Mouse (Mus musculus): Measurements from ENCODE around the gene Rab11fip5. TPM values are rescaled to one million over a fixed set of nuclear protein-coding genes. Genes with fewer than 3 reads are reported as not detected.

Rab11fip5 gene
- polyA plus RNA-seq, 1 experiment, result 13.5 TPM

DNA sequence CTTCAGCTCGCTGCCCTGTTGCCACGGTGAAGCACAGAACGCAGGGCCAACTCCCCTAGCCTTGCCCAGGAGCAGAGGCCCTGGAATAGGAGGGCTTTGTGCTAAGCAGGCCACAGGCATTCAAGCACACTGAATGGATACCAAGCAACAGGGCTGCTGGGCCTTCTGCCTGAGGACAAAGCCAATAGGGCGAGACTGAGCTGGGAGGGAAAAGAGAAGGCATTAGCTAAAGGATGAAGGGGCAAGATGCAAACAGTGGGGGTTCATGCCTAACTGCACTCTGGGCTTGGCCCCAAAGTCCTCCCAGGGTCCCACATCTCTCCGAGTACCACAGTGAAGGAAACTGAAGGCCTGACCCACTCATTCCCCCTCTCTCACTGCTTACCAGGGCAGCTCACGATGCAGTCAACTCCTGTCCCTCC is 54.0 kb downstream of the Rab11fip5 start:
- TF ChIP-seq CTCF (IDR thresholded peaks at IDR 0.05; ENCODE audit: borderline replicate concordance, control insufficient read depth, extremely low read depth, insufficient read depth, low read length, poor library complexity) (no peak), POLR2A (IDR thresholded peaks at IDR 0.05; ENCODE audit: control insufficient read depth, extremely low read depth, insufficient read depth, low read length, poor library complexity) (no peak)
- WGBS, result 94% methylated on average over 6 of the region's 6 CpGs
- DNase-seq, result no peak
- Histone ChIP-seq H3K27me3 (ENCODE audit: control insufficient read depth, insufficient read depth, low read length) (no peaks in the 10 kb centered on the region), H3K36me3 (ENCODE audit: control insufficient read depth, insufficient read depth, low read length) (no peaks in the 10 kb centered on the region), H3K4me3 (ENCODE audit: control insufficient read depth, insufficient read depth, low read length) (no peak overlapping the region), H3K27ac (ENCODE audit: control insufficient read depth, insufficient read depth, low read length) (no peak overlapping the region), H3K4me1 (replicated peaks; ENCODE audit: control insufficient read depth, insufficient read depth, low read length) (no peaks in the 10 kb centered on the region)

DNA sequence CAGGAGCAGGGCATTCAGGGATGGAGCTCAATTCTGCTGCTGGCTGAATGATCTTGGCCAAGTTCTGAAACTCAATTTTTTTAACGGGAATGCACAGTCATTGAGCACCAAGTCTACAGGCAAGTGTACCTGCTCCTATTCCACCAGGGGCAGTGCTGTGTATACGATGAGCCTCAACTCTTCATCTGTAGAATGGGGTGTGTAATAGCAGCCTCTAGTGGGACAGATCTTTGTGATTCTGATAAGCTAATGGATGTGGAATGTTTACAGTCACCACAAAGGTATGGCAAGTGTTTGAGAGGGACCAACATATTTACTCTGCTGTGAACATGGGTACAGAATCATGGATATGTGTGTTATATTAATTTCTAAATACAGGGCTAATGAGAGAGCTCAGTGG is 58.2 kb downstream of the Rab11fip5 start:
- H3K4me1 ChIP-seq (replicated peaks; ENCODE audit: control insufficient read depth, insufficient read depth, low read length), result no peaks in the 10 kb centered on the region
- H3K27ac ChIP-seq (ENCODE audit: control insufficient read depth, insufficient read depth, low read length), result no peak overlapping the region
- no peak overlapping the region for H3K4me3 ChIP-seq (ENCODE audit: control insufficient read depth, insufficient read depth, low read length)
- H3K36me3 ChIP-seq (ENCODE audit: control insufficient read depth, insufficient read depth, low read length), result no peaks in the 10 kb centered on the region
- H3K27me3 ChIP-seq (ENCODE audit: control insufficient read depth, insufficient read depth, low read length), result no peaks in the 10 kb centered on the region
- no peak for DNase-seq
- WGBS, result 98% methylated on average over 2 of the region's 2 CpGs
- no peak for TF ChIP-seq POLR2A (IDR thresholded peaks at IDR 0.05; ENCODE audit: control insufficient read depth, extremely low read depth, insufficient read depth, low read length, poor library complexity)
- no peak for TF ChIP-seq CTCF (IDR thresholded peaks at IDR 0.05; ENCODE audit: borderline replicate concordance, control insufficient read depth, extremely low read depth, insufficient read depth, low read length, poor library complexity)

DNA sequence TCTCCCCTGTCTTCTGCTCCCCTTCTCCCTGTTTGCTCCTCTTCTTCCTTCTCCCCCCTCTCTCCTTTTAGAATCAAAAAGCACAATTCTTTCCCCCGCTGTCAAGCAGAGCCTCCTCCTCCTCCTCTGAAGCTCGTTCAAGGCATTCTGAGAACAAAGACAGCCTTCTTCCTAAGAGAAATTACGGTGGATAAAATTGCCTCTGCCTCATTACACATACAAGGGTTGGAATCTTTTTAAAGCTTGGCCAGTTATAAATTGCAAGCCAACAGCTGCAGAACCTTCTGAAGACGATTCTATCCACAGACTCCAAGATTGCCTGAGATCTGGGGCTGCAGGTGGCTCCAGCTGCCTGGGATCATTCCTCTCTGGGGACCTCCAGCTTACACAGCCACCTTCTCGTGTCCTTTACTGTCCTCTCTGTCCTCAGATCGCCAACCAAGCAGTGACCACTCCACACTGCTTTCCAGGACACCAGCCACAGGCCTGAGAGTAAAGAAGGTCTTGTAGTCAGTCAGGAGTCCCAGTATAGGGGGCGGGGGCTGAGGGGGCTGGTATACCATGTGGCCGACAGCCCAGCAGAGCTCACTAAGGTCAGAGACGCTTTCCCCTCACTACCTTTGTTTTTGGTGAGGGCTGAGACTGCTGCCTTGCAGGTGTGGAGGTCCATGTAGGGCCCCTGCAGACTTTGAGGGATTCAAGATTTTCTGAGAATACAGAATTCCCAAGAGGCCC is 60.2 kb downstream of the Rab11fip5 start:
- WGBS, result 85% methylated on average over 9 of the region's 9 CpGs
- Histone ChIP-seq H3K4me1 (replicated peaks; ENCODE audit: control insufficient read depth, insufficient read depth, low read length) (no peaks in the 10 kb centered on the region), H3K36me3 (ENCODE audit: control insufficient read depth, insufficient read depth, low read length) (no peaks in the 10 kb centered on the region), H3K27ac (ENCODE audit: control insufficient read depth, insufficient read depth, low read length) (no peak overlapping the region), H3K27me3 (ENCODE audit: control insufficient read depth, insufficient read depth, low read length) (no peaks in the 10 kb centered on the region), H3K4me3 (ENCODE audit: control insufficient read depth, insufficient read depth, low read length) (no peak overlapping the region)
- DNase-seq, result no peak
- no peak for TF ChIP-seq CTCF (IDR thresholded peaks at IDR 0.05; ENCODE audit: borderline replicate concordance, control insufficient read depth, extremely low read depth, insufficient read depth, low read length, poor library complexity)
- TF ChIP-seq POLR2A (IDR thresholded peaks at IDR 0.05; ENCODE audit: control insufficient read depth, extremely low read depth, insufficient read depth, low read length, poor library complexity), result no peak

DNA sequence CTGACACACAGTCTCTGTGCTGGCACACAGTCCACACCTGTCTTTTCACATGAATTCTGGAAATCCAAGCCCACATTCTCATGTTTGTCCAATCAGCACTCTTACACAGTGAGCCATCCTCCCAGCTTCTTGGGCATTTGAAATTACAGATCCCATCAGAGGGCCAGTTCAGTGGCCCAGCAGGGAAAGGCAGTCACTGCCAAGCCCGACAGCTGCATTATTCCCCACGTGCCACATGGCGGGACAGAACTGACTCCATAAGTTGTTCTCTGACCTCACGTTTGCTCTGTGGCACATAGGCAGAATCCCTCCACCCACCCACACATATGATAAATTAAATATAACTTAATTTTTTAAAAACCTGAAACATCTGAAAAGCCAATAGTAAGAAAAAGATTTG is 66.5 kb downstream of the Rab11fip5 start:
- H3K27me3 ChIP-seq (ENCODE audit: control insufficient read depth, insufficient read depth, low read length), result no peaks in the 10 kb centered on the region
- H3K27ac ChIP-seq (ENCODE audit: control insufficient read depth, insufficient read depth, low read length), result no peak overlapping the region
- H3K36me3 ChIP-seq (ENCODE audit: control insufficient read depth, insufficient read depth, low read length), result no peaks in the 10 kb centered on the region
- H3K4me1 ChIP-seq (replicated peaks; ENCODE audit: control insufficient read depth, insufficient read depth, low read length), result no peaks in the 10 kb centered on the region
- WGBS, result 98% methylated on average over 4 of the region's 4 CpGs
- no peak for TF ChIP-seq CTCF (IDR thresholded peaks at IDR 0.05; ENCODE audit: borderline replicate concordance, control insufficient read depth, extremely low read depth, insufficient read depth, low read length, poor library complexity)
- no peak for TF ChIP-seq POLR2A (IDR thresholded peaks at IDR 0.05; ENCODE audit: control insufficient read depth, extremely low read depth, insufficient read depth, low read length, poor library complexity)
- no peak overlapping the region for H3K4me3 ChIP-seq (ENCODE audit: control insufficient read depth, insufficient read depth, low read length)
- DNase-seq, result no peak

DNA sequence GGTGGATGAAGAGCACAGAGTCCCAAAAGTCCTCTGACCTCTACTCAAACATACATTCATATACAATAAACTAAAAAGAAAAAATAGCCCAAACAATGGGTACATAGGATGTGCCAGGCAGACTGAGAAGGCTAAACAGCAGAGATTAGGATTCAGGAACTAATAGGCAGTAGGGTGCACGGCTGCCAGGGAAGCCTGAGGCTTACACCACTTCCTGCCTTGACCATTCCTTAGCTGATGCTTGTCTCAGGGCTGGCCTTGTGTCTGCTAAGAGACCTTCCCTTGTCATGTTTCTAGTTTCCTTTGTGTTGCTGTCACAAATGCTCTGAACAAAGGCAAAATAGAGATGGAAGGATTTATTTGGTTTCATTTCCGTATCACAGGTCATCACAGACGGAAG is 68.1 kb downstream of the Rab11fip5 start:
- Histone ChIP-seq H3K27ac (ENCODE audit: control insufficient read depth, insufficient read depth, low read length) (no peak overlapping the region), H3K4me3 (ENCODE audit: control insufficient read depth, insufficient read depth, low read length) (no peak overlapping the region)

DNA sequence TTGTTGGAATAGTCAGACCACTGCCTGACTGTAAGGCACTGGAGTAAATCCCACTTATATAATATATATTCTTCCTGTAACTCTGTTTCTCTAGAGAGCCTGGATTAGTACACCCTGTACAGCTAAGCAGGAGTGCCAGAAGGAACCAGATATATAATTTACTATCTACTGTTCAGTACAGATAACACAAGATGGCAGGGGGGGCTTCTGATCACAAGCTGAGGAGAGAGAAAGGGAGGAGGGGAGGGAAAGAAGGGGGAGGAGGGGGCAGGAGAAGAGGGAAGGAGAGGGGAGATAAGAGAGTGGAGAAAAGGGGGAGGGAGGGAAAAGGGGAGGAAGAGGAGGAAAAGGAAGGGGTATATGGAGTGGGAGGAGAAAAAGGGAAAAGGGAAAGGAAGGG is 68.6 kb downstream of the Rab11fip5 start:
- Histone ChIP-seq H3K27me3 (ENCODE audit: control insufficient read depth, insufficient read depth, low read length) (no peaks in the 10 kb centered on the region), H3K36me3 (ENCODE audit: control insufficient read depth, insufficient read depth, low read length) (no peaks in the 10 kb centered on the region)
- TF ChIP-seq CTCF (IDR thresholded peaks at IDR 0.05; ENCODE audit: borderline replicate concordance, control insufficient read depth, extremely low read depth, insufficient read depth, low read length, poor library complexity) (no peak), POLR2A (IDR thresholded peaks at IDR 0.05; ENCODE audit: control insufficient read depth, extremely low read depth, insufficient read depth, low read length, poor library complexity) (no peak)

More for the DNA sequence above, 68.1 kb downstream of the Rab11fip5 start:
- Histone ChIP-seq H3K4me1 (replicated peaks; ENCODE audit: control insufficient read depth, insufficient read depth, low read length) (no peaks in the 10 kb centered on the region), H3K27me3 (ENCODE audit: control insufficient read depth, insufficient read depth, low read length) (no peaks in the 10 kb centered on the region), H3K36me3 (ENCODE audit: control insufficient read depth, insufficient read depth, low read length) (no peaks in the 10 kb centered on the region)
- 71% methylated on average over 3 of the region's 3 CpGs for WGBS
- TF ChIP-seq POLR2A (IDR thresholded peaks at IDR 0.05; ENCODE audit: control insufficient read depth, extremely low read depth, insufficient read depth, low read length, poor library complexity) (no peak), CTCF (IDR thresholded peaks at IDR 0.05; ENCODE audit: borderline replicate concordance, control insufficient read depth, extremely low read depth, insufficient read depth, low read length, poor library complexity) (no peak)
- DNase-seq, result no peak

More for the DNA sequence above, 68.6 kb downstream of the Rab11fip5 start:
- no peak for DNase-seq
- Histone ChIP-seq H3K4me3 (ENCODE audit: control insufficient read depth, insufficient read depth, low read length) (no peak overlapping the region), H3K27ac (ENCODE audit: control insufficient read depth, insufficient read depth, low read length) (no peak overlapping the region), H3K4me1 (replicated peaks; ENCODE audit: control insufficient read depth, insufficient read depth, low read length) (no peaks in the 10 kb centered on the region)

Data from thymus, adult 2 months (tissue).